Mouse (Mus musculus) ES-CJ7 (cell line): ENCODE measurements around the gene Ahr.

Experiments
- DNase-seq: peaks from one replicate; pipeline ENCODE4 v3.0.0; 2011; ENCODE audit warnings: low read depth, low spot score

Gene Ahr

GRCm38 (mm10) chr12:35534754-35535236 lies at the start of gene Ahr:
Ahr (minus strand) TSS chr12:35535038.
- peak; percentile 88 for DNase-seq

- no peak for DNase-seq
Observed at GRCm38 (mm10) chr12:35578826-35579225, 44.0 kb upstream of the Ahr start.

- DNase-seq, result no peak
Observed at GRCm38 (mm10) chr12:35576107-35576506, 41.3 kb upstream of the Ahr start.

- DNase-seq, result no peak
Observed at GRCm38 (mm10) chr12:35573713-35574112, 38.9 kb upstream of the Ahr start.

- DNase-seq, result no peak
Observed at GRCm38 (mm10) chr12:35562826-35563225, 28.0 kb upstream of the Ahr start.

- DNase-seq, result no peak
Observed at GRCm38 (mm10) chr12:35558868-35559267, 24.0 kb upstream of the Ahr start.

GRCm38 (mm10) chr12:35555925-35556324 lies 21.1 kb upstream of the Ahr start:
- no peak for DNase-seq

- DNase-seq, result no peak
Observed at GRCm38 (mm10) chr12:35554309-35554708, 19.5 kb upstream of the Ahr start.

- DNase-seq, result no peak
Observed at GRCm38 (mm10) chr12:35553174-35553573, 18.3 kb upstream of the Ahr start.

- DNase-seq, result no peak
Observed at GRCm38 (mm10) chr12:35550299-35550698, 15.5 kb upstream of the Ahr start.

GRCm38 (mm10) chr12:35542836-35543235 lies 8.0 kb upstream of the Ahr start:
- no peak for DNase-seq

GRCm38 (mm10) chr12:35538843-35539242 lies 4.0 kb upstream of the Ahr start:
- DNase-seq, result no peak

- peak; percentile 47 for DNase-seq
Observed at GRCm38 (mm10) chr12:35534114-35534753, 604 bp downstream of the Ahr start.

GRCm38 (mm10) chr12:35533748-35534113 lies 1.1 kb downstream of the Ahr start:
- DNase-seq, result no peak

- DNase-seq, result no peak
Observed at GRCm38 (mm10) chr12:35533133-35533532, 1.7 kb downstream of the Ahr start.

GRCm38 (mm10) chr12:35532151-35532550 lies 2.7 kb downstream of the Ahr start:
- peak; percentile 63 for DNase-seq

GRCm38 (mm10) chr12:35530587-35530986 lies 4.3 kb downstream of the Ahr start:
- DNase-seq, result no peak

- no peak for DNase-seq
Observed at GRCm38 (mm10) chr12:35527429-35527828, 7.4 kb downstream of the Ahr start.

- DNase-seq, result no peak
Observed at GRCm38 (mm10) chr12:35522585-35523103, 12.2 kb downstream of the Ahr start.

GRCm38 (mm10) chr12:35515621-35516020 lies 19.2 kb downstream of the Ahr start:
- no peak for DNase-seq

GRCm38 (mm10) chr12:35514671-35515070 lies 20.2 kb downstream of the Ahr start:
- no peak for DNase-seq

GRCm38 (mm10) chr12:35510711-35511110 lies 24.1 kb downstream of the Ahr start:
- DNase-seq, result no peak

GRCm38 (mm10) chr12:35506383-35506782 lies 28.5 kb downstream of the Ahr start:
- DNase-seq, result no peak

- peak; percentile 23 for DNase-seq
Observed at GRCm38 (mm10) chr12:35504081-35504480, 30.8 kb downstream of the Ahr start.
